Mouse (Mus musculus): ENCODE data around the gene Rps4x. TPM values are rescaled to one million over a fixed set of nuclear protein-coding genes. Genes with fewer than 3 reads are reported as not detected.
A peak's percentile ranks its signal among the peaks of the same experiment; 100 is the strongest.
"Not testable (repeated sequence)": the region's sequence is repeated elsewhere in the genome, so short reads cannot be mapped to it uniquely, and the experiment has no call there.

Gene Rps4x
- polyA plus RNA-seq (2012; rRNA removed): 438 and 491 TPM in 2 replicates

DNA sequence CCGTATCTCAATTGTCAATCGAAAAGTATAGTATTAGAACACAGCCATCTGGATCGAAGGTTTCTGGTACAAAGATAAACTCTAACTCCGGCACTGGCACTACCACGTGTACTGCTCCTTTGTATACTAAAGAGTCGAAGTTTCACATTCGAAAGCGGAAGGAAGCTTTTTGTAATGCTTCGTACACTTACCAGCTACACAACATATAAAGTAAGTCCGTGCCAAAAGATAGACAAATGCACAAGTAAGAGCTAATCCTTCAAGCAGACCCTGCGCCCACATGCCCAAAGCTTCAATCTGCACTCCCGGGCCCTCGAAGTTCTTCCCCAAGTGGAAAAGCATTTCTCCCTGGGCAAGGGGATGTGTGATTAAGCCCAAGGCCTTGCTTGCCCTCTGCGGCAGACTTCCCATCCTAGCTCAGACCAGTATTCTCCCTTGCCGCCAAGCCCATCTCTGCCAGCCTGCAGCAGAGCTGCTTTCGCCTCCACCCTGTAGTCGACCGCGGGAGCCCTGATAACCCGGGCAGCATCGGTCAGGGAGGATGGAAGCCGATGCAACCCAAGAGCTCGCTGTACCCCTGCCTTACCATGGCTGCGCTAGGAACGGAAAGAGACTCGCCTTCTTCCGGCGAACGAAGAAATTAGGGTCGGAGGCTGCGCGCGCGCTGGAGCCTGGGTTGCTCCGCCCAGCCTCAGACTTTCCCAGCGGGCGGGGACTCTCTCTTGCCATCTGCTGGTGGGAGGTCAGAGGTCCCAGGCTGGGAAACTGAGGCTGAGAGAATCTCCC, at the start of gene Rps4x:
Gene Rps4x, minus strand, starts transcription at position 683 of the 786 bp plus-strand sequence.
- DNase-seq: peak; percentile 76 to 79
- H3K27me3 ChIP-seq (ENCODE audit: control insufficient read depth, insufficient read depth, low read length): no peaks in the 10 kb centered on the region
- H3K27ac ChIP-seq (ENCODE audit: insufficient read depth, low read length): peak within 1 kb of the TSS; percentile 47; the same call in 1 of the 2 replicates
- WGBS: 7% methylated on average over 37 of the region's 37 CpGs
- peak within 1 kb of the TSS; percentile 84 for H3K4me3 ChIP-seq (replicated peaks; ENCODE audit: insufficient read depth, low read depth, low read length)
- peak; percentile 72; the same call in 1 of the 2 replicates for TF ChIP-seq POLR2A (IDR thresholded peaks at IDR 0.05; ENCODE audit: borderline replicate concordance, insufficient read depth, low read length)
- TF ChIP-seq CTCF (IDR thresholded peaks at IDR 0.05; ENCODE audit: borderline replicate concordance, insufficient read depth, low read depth, low read length): peak; percentile 52
- H3K4me1 ChIP-seq (ENCODE audit: control insufficient read depth, insufficient read depth, low read length): no peaks in the 10 kb centered on the region

DNA sequence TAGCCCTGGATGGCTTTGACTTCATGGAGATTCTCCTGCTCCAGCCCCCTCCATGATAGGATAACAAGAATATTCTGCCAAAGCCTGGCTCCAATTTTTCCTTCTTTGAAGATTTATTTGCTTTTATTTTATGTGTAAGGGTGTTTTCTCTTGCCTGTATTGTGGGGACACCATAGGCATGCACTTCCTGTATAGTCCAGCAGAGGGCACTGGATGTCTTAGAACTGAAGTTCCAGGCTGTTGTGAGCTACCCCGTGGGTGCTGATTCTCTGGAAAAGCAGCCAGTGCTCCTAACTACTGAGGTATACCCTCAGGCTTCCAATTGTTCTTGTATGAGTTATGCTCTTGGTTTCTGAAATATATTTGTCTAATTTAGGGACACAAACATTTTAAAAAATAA, 29.9 kb upstream of the Rps4x start:
- TF ChIP-seq CTCF (IDR thresholded peaks at IDR 0.05; ENCODE audit: borderline replicate concordance, insufficient read depth, low read depth, low read length) (peak; percentile 44; the same call in 1 of the 2 replicates), POLR2A (IDR thresholded peaks at IDR 0.05; ENCODE audit: borderline replicate concordance, insufficient read depth, low read length) (no peak)
- H3K4me1 ChIP-seq (ENCODE audit: control insufficient read depth, insufficient read depth, low read length): no peaks in the 10 kb centered on the region
- no peaks in the 10 kb centered on the region for H3K27me3 ChIP-seq (ENCODE audit: control insufficient read depth, insufficient read depth, low read length)
- H3K27ac ChIP-seq (ENCODE audit: insufficient read depth, low read length): no peak overlapping the region
- 8% methylated on average over 1 of the region's 1 CpGs for WGBS
- peak; percentile 3 to 39 for DNase-seq
- H3K4me3 ChIP-seq (replicated peaks; ENCODE audit: insufficient read depth, low read depth, low read length): no peak overlapping the region

GRCm38 (mm10) chrX:102215356-102215755, 26.2 kb upstream of the Rps4x start:
- not testable (repeated sequence) for H3K27me3 ChIP-seq (ENCODE audit: control insufficient read depth, insufficient read depth, low read length); H3K4me3 ChIP-seq (replicated peaks; ENCODE audit: insufficient read depth, low read depth, low read length); H3K4me1 ChIP-seq (ENCODE audit: control insufficient read depth, insufficient read depth, low read length); H3K27ac ChIP-seq (ENCODE audit: insufficient read depth, low read length)
- TF ChIP-seq CTCF (IDR thresholded peaks at IDR 0.05; ENCODE audit: borderline replicate concordance, insufficient read depth, low read depth, low read length): peak; percentile 45; the same call in 1 of the 2 replicates
- DNase-seq: peak; percentile 1 to 17
- 41% methylated on average over 9 of the region's 9 CpGs for WGBS

DNA sequence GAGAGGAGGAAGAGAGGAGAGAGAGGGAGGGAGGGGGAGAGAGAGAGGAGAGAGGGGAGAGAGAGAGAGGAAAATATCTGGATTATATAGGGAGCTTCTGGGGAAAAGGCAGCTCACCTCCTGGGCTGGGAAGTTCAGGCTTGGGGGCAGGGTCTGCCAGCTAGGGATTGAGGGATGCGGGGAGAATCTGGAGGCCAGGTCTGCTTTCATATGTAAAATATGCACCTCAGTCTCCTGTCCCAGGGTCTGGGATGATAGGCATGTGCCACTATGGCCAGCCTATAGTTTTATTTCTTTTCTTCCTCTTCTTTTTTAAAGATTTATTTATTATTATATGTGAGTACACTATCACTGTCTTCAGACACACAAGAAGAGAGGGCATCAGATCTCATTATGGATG, 1.6 kb upstream of the Rps4x start:
- DNase-seq: no peak
- Histone ChIP-seq H3K4me3 (replicated peaks; ENCODE audit: insufficient read depth, low read depth, low read length) (no peak overlapping the region), H3K27me3 (ENCODE audit: control insufficient read depth, insufficient read depth, low read length) (no peaks in the 10 kb centered on the region), H3K4me1 (ENCODE audit: control insufficient read depth, insufficient read depth, low read length) (no peaks in the 10 kb centered on the region), H3K27ac (ENCODE audit: insufficient read depth, low read length) (no peak overlapping the region)
- TF ChIP-seq CTCF (IDR thresholded peaks at IDR 0.05; ENCODE audit: borderline replicate concordance, insufficient read depth, low read depth, low read length): no peak
- no peak for TF ChIP-seq POLR2A (IDR thresholded peaks at IDR 0.05; ENCODE audit: borderline replicate concordance, insufficient read depth, low read length)
- WGBS: 56% methylated on average over 1 of the region's 1 CpGs

- 35% methylated on average over 5 of the region's 5 CpGs for WGBS
- no peak for DNase-seq
- H3K27me3 ChIP-seq (ENCODE audit: control insufficient read depth, insufficient read depth, low read length): no peaks in the 10 kb centered on the region
- H3K4me3 ChIP-seq (replicated peaks; ENCODE audit: insufficient read depth, low read depth, low read length): peak overlapping the region; percentile 84
- TF ChIP-seq POLR2A (IDR thresholded peaks at IDR 0.05; ENCODE audit: borderline replicate concordance, insufficient read depth, low read length): no peak
- no peak for TF ChIP-seq CTCF (IDR thresholded peaks at IDR 0.05; ENCODE audit: borderline replicate concordance, insufficient read depth, low read depth, low read length)
- no peaks in the 10 kb centered on the region for H3K4me1 ChIP-seq (ENCODE audit: control insufficient read depth, insufficient read depth, low read length)
- H3K27ac ChIP-seq (ENCODE audit: insufficient read depth, low read length): no peak overlapping the region
These were observed 387 bp upstream of the Rps4x start for GRCm38 (mm10) chrX:102189581-102189980.

DNA sequence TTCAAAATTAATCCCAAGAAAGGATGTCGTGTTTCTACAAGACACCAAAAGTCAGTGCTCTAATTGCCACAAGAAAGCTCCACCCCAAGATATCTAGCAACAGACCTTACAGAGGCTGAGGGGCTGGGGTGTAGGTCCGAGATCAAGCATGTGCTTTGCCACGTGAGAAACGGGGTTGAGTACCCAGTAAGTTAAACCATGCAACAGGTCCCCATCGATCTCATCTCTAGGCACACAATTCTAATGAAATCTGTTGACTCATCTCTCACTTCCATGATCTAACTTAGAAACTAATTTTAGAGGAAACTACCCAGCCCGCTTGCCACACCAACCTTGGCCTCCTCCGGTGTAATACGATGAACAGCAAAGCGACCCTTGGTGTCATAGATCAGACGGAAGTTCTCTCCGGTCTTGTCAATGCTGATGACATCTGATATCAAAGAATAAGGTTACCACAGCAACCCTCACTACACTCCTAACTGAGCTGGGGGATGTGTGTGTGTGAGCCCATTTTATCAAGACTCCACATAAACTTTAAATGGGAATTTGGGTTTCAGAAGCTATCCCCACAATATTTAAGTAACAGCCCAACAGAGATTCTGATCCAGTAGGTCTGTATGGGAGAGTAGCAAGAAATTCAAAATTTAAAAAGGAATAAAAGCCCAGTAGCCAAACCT, 2.0 kb downstream of the Rps4x start:
- Histone ChIP-seq H3K27me3 (ENCODE audit: control insufficient read depth, insufficient read depth, low read length) (no peaks in the 10 kb centered on the region), H3K4me3 (replicated peaks; ENCODE audit: insufficient read depth, low read depth, low read length) (no peak overlapping the region), H3K27ac (ENCODE audit: insufficient read depth, low read length) (no peak overlapping the region), H3K4me1 (ENCODE audit: control insufficient read depth, insufficient read depth, low read length) (no peaks in the 10 kb centered on the region)
- TF ChIP-seq POLR2A (IDR thresholded peaks at IDR 0.05; ENCODE audit: borderline replicate concordance, insufficient read depth, low read length) (no peak), CTCF (IDR thresholded peaks at IDR 0.05; ENCODE audit: borderline replicate concordance, insufficient read depth, low read depth, low read length) (no peak)
- no peak for DNase-seq
- WGBS: 36% methylated on average over 11 of the region's 11 CpGs

- Histone ChIP-seq H3K4me1 (ENCODE audit: control insufficient read depth, insufficient read depth, low read length) (no peaks in the 10 kb centered on the region), H3K27me3 (ENCODE audit: control insufficient read depth, insufficient read depth, low read length) (no peaks in the 10 kb centered on the region), H3K4me3 (replicated peaks; ENCODE audit: insufficient read depth, low read depth, low read length) (no peak overlapping the region), H3K27ac (ENCODE audit: insufficient read depth, low read length) (no peak overlapping the region)
- no peak for DNase-seq
- TF ChIP-seq POLR2A (IDR thresholded peaks at IDR 0.05; ENCODE audit: borderline replicate concordance, insufficient read depth, low read length) (no peak), CTCF (IDR thresholded peaks at IDR 0.05; ENCODE audit: borderline replicate concordance, insufficient read depth, low read depth, low read length) (no peak)
These were observed 6.6 kb downstream of the Rps4x start for GRCm38 (mm10) chrX:102182575-102182974.

Data from cerebellum, adult 2 months (tissue).